ENCODE assay signal across 15 mouse cellular contexts in genomic region chr15:36419943-36420480, GRCm38 (mm10).
A peak's percentile ranks its signal among the peaks of the same experiment; 100 is the strongest.
DNase-seq lines count a peak whose midpoint lies in the region.
"Had no signal": no experiment of that assay in that cellular context is flagged by ENCODE, and none has a peak within 500 bp of the region (broad histone marks: within the 10 kb centered on the region; RNA-seq: fewer than 3 reads in every experiment).

No protein-coding gene starts in this region.

- DNase-seq in heart, postnatal 4 days = peak; percentile 20
- DNase-seq in heart, adult 8-10 months (ENCODE audit: low spot score) = no peak
- peak; percentile 31 to 32 for DNase-seq in lung, adult 18-20 months
- DNase-seq in lung, postnatal 10 days = no peak
- peak; percentile 38 for DNase-seq in gonadal fat pad, adult 2 months (ENCODE audit: low read depth)
- peak; percentile 27 for DNase-seq in lung, postnatal 25 days (ENCODE audit: low spot score)
- DNase-seq in thymus, postnatal 4 days = no peak
- DNase-seq: adrenal gland, postnatal 25 days; cerebellum, adult 11 months; embryo, embryonic 11 days; gastrocnemius, adult 2 months; heart, adult 11 months; kidney, adult 8-10 months; kidney, postnatal 25 days; thymus, adult 18-20 months had no signal

Comparison
In these comparisons a context has a peak if more than half of its experiments do, and no peak if none do; other contexts are left out.
1. DNase-seq: peak in heart, postnatal 4 days (single experiment), lung, adult 18-20 months (2 of 2), gonadal fat pad, adult 2 months (single experiment) and lung, postnatal 25 days (single experiment); none in heart, adult 8-10 months (single experiment), lung, postnatal 10 days (single experiment) and thymus, postnatal 4 days (single experiment).